Mouse (Mus musculus): ENCODE data around the gene Lrch2. TPM values are rescaled to one million over a fixed set of nuclear protein-coding genes. Genes with fewer than 3 reads are reported as not detected.
"Not testable (repeated sequence)": the region's sequence is repeated elsewhere in the genome, so short reads cannot be mapped to it uniquely, and the experiment has no call there.

Lrch2 gene
- 3.4 and 4.1 TPM in 2 replicates for polyA plus RNA-seq (2015; fragmentation: Nextera tagmentation; extraction: Ambion mirVana)

DNA sequence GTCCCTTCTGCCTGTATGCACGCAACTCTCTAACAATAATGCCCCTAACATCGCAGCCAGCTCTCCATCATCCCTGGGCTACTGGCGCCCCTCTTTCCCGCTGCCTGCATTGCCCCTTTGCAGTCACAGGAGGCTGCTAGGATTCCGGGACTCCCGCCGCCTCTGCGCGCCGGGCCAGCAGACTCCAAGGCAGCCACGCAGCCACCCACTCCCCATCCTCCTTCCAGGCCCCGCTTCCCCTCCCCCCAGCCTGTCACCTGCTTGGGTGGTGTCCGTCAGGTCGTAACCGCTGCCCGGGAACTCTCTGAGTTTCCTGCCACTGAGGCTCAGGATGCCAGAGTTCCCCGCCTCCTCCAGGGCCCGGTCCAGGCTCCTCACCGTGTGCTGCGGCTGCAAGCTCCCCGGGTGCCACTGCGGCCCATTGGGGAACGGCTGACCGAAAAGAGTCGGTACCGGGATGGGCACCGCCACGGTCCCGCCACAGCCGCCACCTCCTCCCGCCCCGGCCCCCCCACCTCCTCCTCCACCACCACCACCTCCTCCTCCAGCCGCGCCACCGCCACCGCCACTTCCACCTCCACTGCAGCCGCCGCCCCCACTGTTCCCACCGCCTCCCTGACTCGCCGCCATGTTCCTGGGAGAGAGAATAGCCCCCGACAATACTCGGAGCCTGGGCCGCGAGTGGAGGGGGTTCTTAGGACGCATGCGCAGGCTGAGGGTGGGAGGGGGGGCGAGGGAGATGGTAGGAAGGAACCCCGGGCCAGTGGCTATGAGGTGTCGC lies at the start of gene Lrch2:
TSS of gene Lrch2 (minus strand) at position 661 of the 781 bp plus-strand sequence.
- H3K4me3 ChIP-seq (replicated peaks), result peak within 1 kb of the TSS; percentile 56
- H3K27ac ChIP-seq, result peak within 1 kb of the TSS; percentile 60; the same call in 1 of the 2 replicates
- H3K4me2 ChIP-seq (replicated peaks), result peak within 1 kb of the TSS; percentile 51
- peak within 1 kb of the TSS; percentile 52 for H3K9ac ChIP-seq
- peak; percentile 88 for ATAC-seq
- H3K4me1 ChIP-seq (replicated peaks), result no peaks in the 10 kb centered on the region
- no peaks in the 10 kb centered on the region for H3K36me3 ChIP-seq
- no peaks in the 10 kb centered on the region for H3K9me3 ChIP-seq
- 11% methylated on average over 40 of the region's 50 CpGs for WGBS
- H3K27me3 ChIP-seq (replicated peaks), result no peaks in the 10 kb centered on the region

DNA sequence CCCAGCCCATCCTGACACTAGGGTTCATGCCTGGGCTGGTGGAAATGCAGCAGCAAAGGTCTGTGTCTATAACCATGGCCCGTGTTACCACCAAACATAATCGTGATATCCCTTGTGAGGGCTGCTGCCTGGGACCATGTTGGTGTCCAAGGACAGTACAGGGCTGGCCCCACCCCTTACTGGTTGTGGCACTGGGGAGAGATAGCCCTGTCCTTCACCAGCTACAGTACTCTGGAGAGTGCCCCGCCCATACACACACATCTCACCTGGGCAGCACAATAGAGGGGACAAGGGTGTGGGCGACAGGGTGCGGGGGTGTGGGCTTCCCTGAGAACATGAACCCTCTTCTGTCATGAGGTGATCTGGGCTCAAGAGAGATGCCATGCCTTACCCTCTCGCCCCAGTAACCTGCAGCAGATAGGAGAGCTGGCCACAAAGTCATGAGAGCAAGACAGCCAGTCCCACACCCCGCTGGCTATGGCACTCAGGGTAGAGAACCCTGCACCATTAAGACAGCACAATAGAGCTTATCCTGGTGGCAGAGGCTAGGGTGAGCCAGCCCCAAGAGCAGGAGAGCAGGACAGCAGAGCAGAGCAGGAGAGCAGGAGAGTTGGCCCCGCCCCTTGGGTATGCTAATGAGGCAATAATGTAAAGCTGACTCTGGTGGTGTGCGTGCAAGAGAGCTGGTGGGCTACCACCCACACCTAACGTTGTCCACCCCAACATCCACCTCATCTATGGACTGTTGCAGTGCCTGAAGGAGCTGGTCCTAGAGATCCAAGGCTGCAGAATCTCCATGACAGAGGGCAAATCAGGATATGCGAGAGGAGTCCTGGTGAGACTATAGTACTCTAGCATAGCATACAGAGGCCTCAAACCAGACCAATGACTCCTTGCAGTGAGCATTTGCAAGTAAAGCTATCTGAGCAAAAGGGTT lies 12.7 kb downstream of the Lrch2 start:
- no peak for ATAC-seq
- no peak overlapping the region for H3K4me2 ChIP-seq (replicated peaks)
- WGBS, result 69% methylated on average over 11 of the region's 11 CpGs

DNA sequence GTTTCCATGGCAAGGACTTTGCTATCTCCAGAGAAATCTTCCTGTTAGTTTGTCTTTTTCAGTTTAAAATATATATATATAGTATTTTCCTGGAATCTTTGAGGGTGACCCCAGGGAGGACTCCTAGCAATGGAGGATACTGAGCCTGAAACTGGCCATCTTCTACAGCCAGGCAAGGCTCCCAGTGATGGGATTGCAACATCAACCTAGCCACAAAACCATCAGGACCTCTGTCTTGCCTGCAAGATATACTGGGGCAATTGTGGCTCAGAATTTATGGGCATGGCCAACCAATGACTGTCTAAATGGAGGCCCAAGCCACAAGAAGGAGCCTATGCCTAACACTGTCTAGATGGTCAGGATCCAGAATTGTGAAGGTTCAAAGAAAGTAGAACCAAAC lies 15.5 kb downstream of the Lrch2 start:
- Histone ChIP-seq H3K9ac (no peak overlapping the region), H3K4me2 (replicated peaks) (no peak overlapping the region), H3K9me3 (no peaks in the 10 kb centered on the region), H3K4me1 (replicated peaks) (no peaks in the 10 kb centered on the region), H3K27me3 (replicated peaks) (no peaks in the 10 kb centered on the region), H3K27ac (no peak overlapping the region), H3K36me3 (no peaks in the 10 kb centered on the region), H3K4me3 (replicated peaks) (no peak overlapping the region)
- ATAC-seq, result no peak

More for the DNA sequence above, 12.7 kb downstream of the Lrch2 start:
- Histone ChIP-seq H3K27me3 (replicated peaks) (no peaks in the 10 kb centered on the region), H3K9me3 (no peaks in the 10 kb centered on the region), H3K36me3 (no peaks in the 10 kb centered on the region), H3K9ac (no peak overlapping the region), H3K4me3 (replicated peaks) (no peak overlapping the region), H3K4me1 (replicated peaks) (no peaks in the 10 kb centered on the region), H3K27ac (no peak overlapping the region)

DNA sequence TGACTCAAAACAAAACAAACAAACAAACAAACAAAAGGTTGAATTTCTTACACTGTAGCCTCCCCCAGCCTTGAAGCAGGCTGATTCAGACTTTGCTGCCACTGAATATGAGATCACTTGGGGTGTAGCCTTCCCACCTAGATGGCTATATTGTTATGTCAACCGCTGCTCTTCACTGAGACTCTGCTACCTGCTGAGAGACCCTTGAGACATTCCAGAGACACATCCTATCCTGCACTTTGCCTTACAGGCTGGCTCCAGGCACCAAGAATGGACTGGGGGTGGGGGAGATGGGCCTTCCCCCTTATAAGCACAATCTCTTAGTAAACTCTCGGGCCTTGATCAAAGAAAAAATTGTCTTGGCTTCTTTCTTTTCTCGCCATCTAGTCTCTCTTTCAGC lies 16.8 kb downstream of the Lrch2 start:
- 80% methylated on average over 3 of the region's 3 CpGs for WGBS

DNA sequence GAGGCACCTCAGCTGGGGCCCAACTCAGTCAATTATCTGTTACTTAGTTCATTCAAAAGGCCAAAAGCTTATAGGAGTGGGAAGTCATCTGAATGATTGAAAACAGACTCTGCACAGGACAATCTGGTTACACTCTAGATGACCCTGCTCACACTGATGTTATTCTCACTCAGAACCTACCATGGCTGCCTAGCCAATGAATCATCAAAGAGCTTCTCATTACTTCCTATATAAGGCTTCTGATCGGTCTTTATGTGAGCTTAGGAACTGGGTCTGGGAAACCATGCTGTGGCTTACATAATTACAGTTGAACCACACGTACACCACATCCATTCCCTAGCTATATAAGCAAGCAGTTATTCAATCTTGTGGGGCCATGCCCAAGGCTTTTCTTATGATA lies 18.3 kb downstream of the Lrch2 start:
- no peaks in the 10 kb centered on the region for H3K27me3 ChIP-seq (replicated peaks)
- ATAC-seq, result no peak
- no peak overlapping the region for H3K4me3 ChIP-seq (replicated peaks)
- H3K4me1 ChIP-seq (replicated peaks), result no peaks in the 10 kb centered on the region
- H3K9ac ChIP-seq, result no peak overlapping the region
- no peaks in the 10 kb centered on the region for H3K9me3 ChIP-seq
- H3K27ac ChIP-seq, result no peak overlapping the region
- 62% methylated on average over 2 of the region's 2 CpGs for WGBS
- H3K36me3 ChIP-seq, result no peaks in the 10 kb centered on the region
- no peak overlapping the region for H3K4me2 ChIP-seq (replicated peaks)

More for the DNA sequence above, 16.8 kb downstream of the Lrch2 start:
- not testable (repeated sequence) for H3K4me3 ChIP-seq (replicated peaks); H3K27ac ChIP-seq; H3K4me1 ChIP-seq (replicated peaks); H3K9me3 ChIP-seq; H3K4me2 ChIP-seq (replicated peaks); H3K36me3 ChIP-seq; H3K27me3 ChIP-seq (replicated peaks); H3K9ac ChIP-seq; ATAC-seq

DNA sequence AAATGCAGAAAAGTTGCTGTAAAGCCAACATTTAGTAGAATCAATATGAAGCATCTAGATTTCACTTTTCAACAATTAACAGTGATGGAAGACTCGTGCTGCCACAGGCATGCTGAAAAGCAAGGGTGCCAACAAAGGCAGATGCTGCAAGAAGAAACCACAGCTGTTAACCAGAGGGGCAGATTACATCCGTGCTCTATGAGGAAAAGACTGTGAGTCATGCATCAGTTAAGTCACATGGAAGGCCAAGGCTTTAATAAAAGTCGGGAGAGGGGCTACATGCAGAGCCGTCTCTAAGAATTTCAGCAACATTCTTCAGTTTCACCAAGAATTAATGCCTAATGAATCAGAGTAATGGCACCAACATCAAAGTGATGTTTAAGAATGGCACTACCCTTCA lies 22.2 kb downstream of the Lrch2 start:
- Histone ChIP-seq H3K36me3 (no peaks in the 10 kb centered on the region), H3K4me1 (replicated peaks) (no peaks in the 10 kb centered on the region), H3K27me3 (replicated peaks) (no peaks in the 10 kb centered on the region), H3K27ac (no peak overlapping the region), H3K9ac (no peak overlapping the region), H3K9me3 (no peaks in the 10 kb centered on the region), H3K4me3 (replicated peaks) (no peak overlapping the region), H3K4me2 (replicated peaks) (no peak overlapping the region)
- WGBS, result 52% methylated on average over 4 of the region's 4 CpGs
- ATAC-seq, result no peak

DNA sequence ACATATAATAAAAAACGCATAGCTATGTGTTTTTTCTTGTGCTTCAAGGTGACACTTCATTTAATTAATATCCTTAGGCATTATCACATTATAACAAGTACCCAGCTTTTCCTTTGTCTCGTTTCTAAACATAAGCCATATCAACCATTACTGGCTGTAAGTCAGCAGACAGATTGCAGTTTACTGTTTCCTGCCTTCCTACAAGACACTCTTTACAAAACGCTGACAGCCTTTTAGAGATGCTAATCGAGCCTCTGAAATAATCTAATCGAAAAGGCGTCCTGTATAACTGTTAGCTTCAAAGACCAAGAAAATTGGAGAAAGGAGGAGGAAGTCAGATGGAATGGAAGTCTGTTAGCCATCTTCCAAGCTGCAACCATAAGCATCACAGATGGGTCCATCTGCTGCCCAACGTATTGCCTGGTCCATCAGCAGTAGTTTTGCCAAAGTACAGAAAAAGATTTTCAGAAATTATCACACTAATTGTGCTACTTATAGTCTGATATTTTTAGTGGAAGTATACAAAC lies 26.2 kb downstream of the Lrch2 start:
- no peaks in the 10 kb centered on the region for H3K27me3 ChIP-seq (replicated peaks)
- H3K9me3 ChIP-seq, result no peaks in the 10 kb centered on the region
- 63% methylated on average over 7 of the region's 7 CpGs for WGBS
- no peak overlapping the region for H3K4me2 ChIP-seq (replicated peaks)
- H3K27ac ChIP-seq, result no peak overlapping the region
- ATAC-seq, result no peak
- H3K4me3 ChIP-seq (replicated peaks), result no peak overlapping the region
- H3K36me3 ChIP-seq, result no peaks in the 10 kb centered on the region
- H3K4me1 ChIP-seq (replicated peaks), result no peaks in the 10 kb centered on the region
- no peak overlapping the region for H3K9ac ChIP-seq

DNA sequence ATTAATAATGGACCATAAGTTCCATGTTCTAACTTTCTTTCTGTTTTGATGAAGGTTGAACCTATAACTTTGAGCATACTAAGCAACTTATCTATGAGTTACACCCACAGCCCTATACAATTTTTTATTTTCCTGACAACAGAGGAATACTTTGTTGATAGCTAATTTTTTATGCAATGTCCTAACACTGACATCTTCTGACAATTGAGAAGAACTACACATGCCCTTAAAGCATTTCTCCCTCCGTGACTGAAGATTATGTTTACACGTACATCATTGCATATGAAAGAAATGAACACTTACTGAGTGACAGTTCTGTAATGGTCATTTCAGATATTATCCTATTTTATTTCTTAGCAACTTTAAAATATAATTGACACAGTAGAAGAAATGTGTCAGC lies 64.3 kb downstream of the Lrch2 start:
- H3K4me2 ChIP-seq (replicated peaks), result no peak overlapping the region
- H3K27ac ChIP-seq, result no peak overlapping the region
- H3K4me3 ChIP-seq (replicated peaks), result no peak overlapping the region
- H3K36me3 ChIP-seq, result no peaks in the 10 kb centered on the region
- H3K4me1 ChIP-seq (replicated peaks), result no peaks in the 10 kb centered on the region
- no peaks in the 10 kb centered on the region for H3K9me3 ChIP-seq
- no peaks in the 10 kb centered on the region for H3K27me3 ChIP-seq (replicated peaks)
- WGBS, result 68% methylated on average over 2 of the region's 2 CpGs
- no peak for ATAC-seq
- H3K9ac ChIP-seq, result no peak overlapping the region

DNA sequence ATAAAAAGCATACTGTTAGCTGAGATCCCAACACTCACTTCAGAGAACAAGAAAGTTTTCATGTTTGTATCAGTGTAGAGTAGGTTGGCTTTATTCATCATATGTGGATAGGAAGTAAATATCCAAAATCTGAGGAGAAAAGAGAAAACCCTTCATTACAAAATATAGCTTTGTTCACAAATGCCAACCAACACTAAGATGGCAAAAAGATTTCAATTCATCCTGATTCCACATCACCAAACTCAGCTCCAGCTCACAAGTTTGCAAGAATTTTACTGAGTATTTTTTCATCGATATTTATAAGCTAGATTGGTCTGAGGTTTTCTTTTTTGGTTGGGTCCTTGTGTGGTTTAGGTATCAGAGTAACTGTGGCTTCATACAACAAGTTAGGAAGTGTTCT lies 100.3 kb downstream of the Lrch2 start, which contains the start of gene Vmn1r239-ps:
TSS of gene Vmn1r239-ps (minus strand) at position 101 of the 400 bp plus-strand sequence.
- WGBS, result 86% methylated on average over 1 of the region's 1 CpGs
- not testable (repeated sequence) for H3K4me3 ChIP-seq (replicated peaks)

DNA sequence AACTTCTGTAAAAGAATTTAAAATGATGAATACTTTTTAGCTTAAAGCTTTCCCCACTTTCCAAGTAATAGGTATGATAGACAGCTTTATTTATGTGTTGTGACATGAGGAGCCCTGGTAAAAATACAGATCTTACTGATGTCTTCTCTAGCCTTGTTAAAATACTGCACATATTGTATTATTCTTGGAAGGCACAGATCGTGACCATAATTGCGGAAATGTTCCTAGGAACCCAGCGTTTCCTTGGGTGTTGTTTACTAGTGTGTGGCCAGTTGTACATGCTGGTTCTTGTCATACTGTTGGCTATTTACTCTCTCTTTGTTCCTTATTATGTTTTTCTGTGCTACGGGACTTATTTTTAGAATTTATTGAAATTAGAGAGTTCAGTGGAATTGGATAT lies 110.5 kb downstream of the Lrch2 start:
- no peaks in the 10 kb centered on the region for H3K4me1 ChIP-seq (replicated peaks)
- H3K27me3 ChIP-seq (replicated peaks), result no peaks in the 10 kb centered on the region
- no peak overlapping the region for H3K4me3 ChIP-seq (replicated peaks)
- WGBS, result 74% methylated on average over 4 of the region's 4 CpGs
- no peaks in the 10 kb centered on the region for H3K9me3 ChIP-seq
- no peak for ATAC-seq
- H3K27ac ChIP-seq, result no peak overlapping the region
- no peak overlapping the region for H3K4me2 ChIP-seq (replicated peaks)
- H3K36me3 ChIP-seq, result no peaks in the 10 kb centered on the region
- no peak overlapping the region for H3K9ac ChIP-seq

More for the DNA sequence above, 100.3 kb downstream of the Lrch2 start, which contains the start of gene Vmn1r239-ps:
- not testable (repeated sequence) for H3K9ac ChIP-seq; H3K27ac ChIP-seq; H3K4me2 ChIP-seq (replicated peaks); H3K36me3 ChIP-seq; H3K9me3 ChIP-seq; H3K4me1 ChIP-seq (replicated peaks); ATAC-seq; H3K27me3 ChIP-seq (replicated peaks)

DNA sequence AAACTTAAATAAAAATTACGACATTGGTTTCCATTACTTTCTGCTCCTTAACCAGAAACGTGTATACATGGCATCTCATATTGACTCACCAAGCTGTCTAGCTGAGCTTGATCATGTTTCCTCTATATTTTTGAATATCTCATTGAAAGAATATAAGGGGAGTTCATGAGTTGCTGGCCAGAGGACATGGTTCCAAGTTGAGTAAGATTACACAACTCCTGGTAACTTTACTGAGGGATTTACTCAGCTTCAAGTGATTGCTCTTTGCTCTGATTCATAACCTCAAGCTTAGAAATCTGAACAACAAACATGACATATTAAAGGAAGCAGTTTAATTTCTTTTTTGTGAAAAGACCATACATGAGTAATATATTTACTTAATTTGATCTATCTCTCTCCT lies 118.5 kb downstream of the Lrch2 start:
- Histone ChIP-seq H3K27ac (no peak overlapping the region), H3K9me3 (no peaks in the 10 kb centered on the region), H3K4me1 (replicated peaks) (no peaks in the 10 kb centered on the region), H3K36me3 (no peaks in the 10 kb centered on the region), H3K27me3 (replicated peaks) (no peaks in the 10 kb centered on the region), H3K4me2 (replicated peaks) (no peak overlapping the region), H3K9ac (no peak overlapping the region), H3K4me3 (replicated peaks) (no peak overlapping the region)
- WGBS, result 73% methylated on average over 2 of the region's 2 CpGs
- ATAC-seq, result no peak

DNA sequence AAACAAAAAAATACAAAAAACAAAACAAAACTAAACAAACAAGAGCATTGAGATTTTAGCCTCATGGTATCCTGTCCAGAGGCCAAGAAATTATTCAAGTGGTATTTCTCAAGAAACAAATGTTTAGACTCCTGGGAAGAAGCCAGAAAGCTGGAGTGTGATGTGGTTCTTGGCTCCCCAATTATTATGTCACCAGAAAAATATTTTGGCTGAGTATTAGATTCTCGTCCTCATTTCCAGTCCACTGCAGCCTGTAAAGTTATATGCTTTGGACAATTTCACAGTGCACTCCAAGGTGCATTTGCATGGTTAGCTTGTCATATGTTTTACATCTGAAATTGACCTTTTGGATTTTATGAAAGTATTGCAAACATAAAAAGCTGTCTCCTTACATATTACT lies 124.1 kb downstream of the Lrch2 start:
- no peak overlapping the region for H3K4me2 ChIP-seq (replicated peaks)
- H3K36me3 ChIP-seq, result no peaks in the 10 kb centered on the region
- 0 out of 2 replicates have a peak, but pooled peaks have one; percentile 47 for ATAC-seq
- H3K27ac ChIP-seq, result no peak overlapping the region
- H3K9me3 ChIP-seq, result no peaks in the 10 kb centered on the region
- no peaks in the 10 kb centered on the region for H3K4me1 ChIP-seq (replicated peaks)
- no peaks in the 10 kb centered on the region for H3K27me3 ChIP-seq (replicated peaks)
- WGBS, result 46% methylated on average over 1 of the region's 1 CpGs
- H3K4me3 ChIP-seq (replicated peaks), result no peak overlapping the region
- no peak overlapping the region for H3K9ac ChIP-seq

Data from intestine, embryonic 15.5 days (tissue).